11 mouse cellular contexts compared by ENCODE assay signal in genomic region chr8:47218536-47218935, GRCm38 (mm10).
DNase-seq lines count a peak whose midpoint lies in the region; ATAC-seq and TF ChIP-seq lines count a peak whose summit lies in the region.
"Had no signal": no experiment of that assay in that cellular context is flagged by ENCODE, and none has a peak within 500 bp of the region (broad histone marks: within the 10 kb centered on the region; RNA-seq: fewer than 3 reads in every experiment).

No protein-coding gene starts in this region.

- H3K27ac ChIP-seq in heart, embryonic 11.5 days (ENCODE audit: low read depth, low read length), result peak overlapping the region; percentile 79
- peak overlapping the region; percentile 74 for H3K27ac ChIP-seq in heart, embryonic 15.5 days
- peak overlapping the region; percentile 83 for H3K27ac ChIP-seq in midbrain, postnatal 0 days (ENCODE audit: low read depth, low read length)
- H3K27ac ChIP-seq: limb, embryonic 12.5 days had no signal

- no peak overlapping the region for H3K4me3 ChIP-seq in heart, embryonic 11.5 days (ENCODE audit: low read depth, low read length)
- no peak overlapping the region for H3K4me3 ChIP-seq in heart, embryonic 15.5 days
- H3K4me3 ChIP-seq in midbrain, postnatal 0 days (ENCODE audit: low read depth, low read length), result no peak overlapping the region
- H3K4me3 ChIP-seq: limb, embryonic 12.5 days; megakaryocyte, embryonic 14.5 days had no signal

- H3K36me3 ChIP-seq in heart, embryonic 11.5 days (ENCODE audit: control insufficient read depth, insufficient read depth, low read length), result no peaks in the 10 kb centered on the region
- H3K36me3 ChIP-seq in heart, embryonic 15.5 days, result no peaks in the 10 kb centered on the region
- no peaks in the 10 kb centered on the region for H3K36me3 ChIP-seq in midbrain, postnatal 0 days (ENCODE audit: insufficient read depth, low read length)
- H3K36me3 ChIP-seq: limb, embryonic 12.5 days had no signal

- no peaks in the 10 kb centered on the region for H3K9me3 ChIP-seq in heart, embryonic 11.5 days (replicated peaks; ENCODE audit: control insufficient read depth, low read length)
- no peaks in the 10 kb centered on the region for H3K9me3 ChIP-seq in heart, embryonic 15.5 days (replicated peaks)
- H3K9me3 ChIP-seq in midbrain, postnatal 0 days (ENCODE audit: low read length), result no peaks in the 10 kb centered on the region
- H3K9me3 ChIP-seq: limb, embryonic 12.5 days; megakaryocyte, embryonic 14.5 days had no signal

- H3K4me2 ChIP-seq in heart, embryonic 11.5 days, result peak overlapping the region; percentile 19; the same call in 1 of the 2 replicates
- peak overlapping the region; percentile 41 for H3K4me2 ChIP-seq in heart, embryonic 15.5 days
- peak overlapping the region; percentile 27 for H3K4me2 ChIP-seq in midbrain, postnatal 0 days (ENCODE audit: low read depth, low read length, poor library complexity, severe bottlenecking)
- H3K4me2 ChIP-seq: limb, embryonic 12.5 days had no signal

- DNase-seq in heart, adult 8-10 months (ENCODE audit: low spot score), result no peak
- DNase-seq in embryo, embryonic 10.5 days (ENCODE audit: low spot score), result peak; percentile 63
- DNase-seq in midbrain, postnatal 0 days (ENCODE audit: low spot score), result peak; percentile 46
- no peak for DNase-seq in gastrocnemius, postnatal 25 days
- no peak for DNase-seq in cerebellum, postnatal 10 days
- no peak for DNase-seq in kidney, postnatal 14 days
- DNase-seq: gastrocnemius, postnatal 10 days had no signal

- 35% methylated on average over 6 of the region's 6 CpGs for WGBS in heart, embryonic 11.5 days (ENCODE audit: insufficient replicate concordance)
- WGBS in heart, embryonic 15.5 days, result 29% methylated on average over 6 of the region's 6 CpGs
- 12% methylated on average over 6 of the region's 6 CpGs for WGBS in midbrain, postnatal 0 days

- no peak for TF ChIP-seq CTCF in midbrain, postnatal 0 days (IDR thresholded peaks at IDR 0.05)

- H3K9ac ChIP-seq in heart, embryonic 11.5 days (ENCODE audit: low read depth, low read length), result 0 out of 2 replicates have a peak overlapping the region, but pooled peaks have one; percentile 28
- peak overlapping the region; percentile 6; the same call in 1 of the 2 replicates for H3K9ac ChIP-seq in heart, embryonic 15.5 days
- H3K9ac ChIP-seq in midbrain, postnatal 0 days (replicated peaks; ENCODE audit: low read length, poor library complexity, severe bottlenecking), result peak overlapping the region; percentile 42; the same call in 1 of the 2 replicates
- H3K9ac ChIP-seq: limb, embryonic 12.5 days had no signal

- no peak; the same call in 1 of the 2 replicates for ATAC-seq in heart, embryonic 11.5 days (replicated peaks; ENCODE audit: insufficient number of reproducible peaks, low FRiP score, low TSS enrichment)
- peak; percentile 79 for ATAC-seq in heart, embryonic 15.5 days (replicated peaks; ENCODE audit: insufficient number of reproducible peaks, insufficient read depth, low FRiP score, low read depth)
- peak; percentile 83 for ATAC-seq in midbrain, postnatal 0 days (ENCODE audit: low FRiP score)

- peaks cover 19% of the 10 kb centered on the region for H3K4me1 ChIP-seq in heart, embryonic 11.5 days (ENCODE audit: control insufficient read depth, insufficient read depth, low read length)
- peaks cover 20% of the 10 kb centered on the region for H3K4me1 ChIP-seq in heart, embryonic 15.5 days (replicated peaks)
- H3K4me1 ChIP-seq in midbrain, postnatal 0 days (ENCODE audit: insufficient read depth, low read length), result peaks cover 7% of the 10 kb centered on the region
- H3K4me1 ChIP-seq: megakaryocyte, embryonic 14.5 days had no signal

- H3K27me3 ChIP-seq in heart, embryonic 11.5 days (ENCODE audit: control insufficient read depth, insufficient read depth, low read length), result no peaks in the 10 kb centered on the region
- H3K27me3 ChIP-seq in heart, embryonic 15.5 days, result no peaks in the 10 kb centered on the region
- H3K27me3 ChIP-seq in midbrain, postnatal 0 days (ENCODE audit: insufficient read depth, low read length), result no peaks in the 10 kb centered on the region
- H3K27me3 ChIP-seq: limb, embryonic 12.5 days; megakaryocyte, embryonic 14.5 days had no signal

Comparison
In these comparisons a context has a peak if more than half of its experiments do, and no peak if none do; other contexts are left out.
1. DNase-seq: peak in embryo, embryonic 10.5 days (single experiment) and midbrain, postnatal 0 days (single experiment); none in heart, adult 8-10 months (single experiment), gastrocnemius, postnatal 25 days (single experiment), cerebellum, postnatal 10 days (0 of 2) and kidney, postnatal 14 days (single experiment).
2. Peak in every context shown above with its lines, with median percentiles within 50 percentile points of each other: H3K27ac ChIP-seq, H3K4me2 ChIP-seq and H3K9ac ChIP-seq.